Mouse (Mus musculus): ENCODE measurements at regions not wholly inside any gene's neighbourhood (a gene's known extent, or its start where the extent isn't known, plus 50 kb on each side); places are given as distances from the start of the nearest gene placed in this dataset.

GRCm38 (mm10) chr2:124755244-124755643 lies 312.7 kb upstream of the Slc24a5 start:
- TF ChIP-seq CTCF (IDR thresholded peaks at IDR 0.05; ENCODE audit: borderline replicate concordance, control insufficient read depth, extremely low read depth, insufficient read depth, low read length, poor library complexity), result no peak
- no peak for TF ChIP-seq POLR2A (IDR thresholded peaks at IDR 0.05; ENCODE audit: control insufficient read depth, extremely low read depth, insufficient read depth, low read length, poor library complexity)
